Mouse (Mus musculus) retina, postnatal 1 day (tissue): ENCODE measurements around the gene Csnk2a1.

Source experiments
- DNase-seq: peaks from one replicate; pipeline ENCODE4 v3.0.0-alpha.2; 2012

The Csnk2a1 gene

DNA sequence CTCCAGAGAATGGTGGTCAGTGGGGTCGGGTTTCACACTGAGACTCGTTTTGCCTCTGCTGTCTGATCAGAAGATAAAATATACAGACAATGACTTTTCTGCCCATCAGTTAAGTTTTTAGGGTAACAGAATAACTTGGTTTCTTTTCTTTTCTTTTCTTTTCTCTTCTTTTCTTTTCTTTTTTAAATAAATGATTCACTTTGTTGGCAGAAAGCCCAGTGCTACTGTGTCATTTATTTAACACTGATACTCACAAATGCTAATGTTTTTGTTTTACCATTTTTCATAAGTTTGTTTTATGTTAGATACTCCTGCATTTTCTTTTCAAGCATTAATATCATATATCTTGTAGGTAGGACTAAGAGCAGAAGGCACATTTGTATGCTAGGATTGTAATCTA lies 13.9 kb downstream of the Csnk2a1 start:
- no peak for DNase-seq

DNA sequence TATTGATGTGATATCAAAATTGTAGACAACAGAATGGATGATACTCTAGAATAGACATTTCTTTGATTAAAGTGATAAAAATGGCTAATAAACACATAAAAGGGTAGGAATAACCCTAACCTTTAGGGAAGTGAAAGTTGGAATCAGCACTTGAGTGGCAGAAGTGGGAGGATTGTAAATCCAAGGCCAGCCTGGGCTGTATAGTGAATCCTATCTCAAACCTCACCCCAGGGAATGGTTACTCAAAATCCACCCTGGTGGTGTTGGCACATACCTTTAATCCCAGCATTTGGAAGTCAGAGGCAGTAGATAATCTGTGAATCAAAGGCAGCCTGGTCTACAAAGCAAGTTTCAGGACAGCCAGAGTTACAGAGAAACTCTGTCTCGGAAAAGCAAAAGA lies 20.6 kb downstream of the Csnk2a1 start:
- DNase-seq: no peak

DNA sequence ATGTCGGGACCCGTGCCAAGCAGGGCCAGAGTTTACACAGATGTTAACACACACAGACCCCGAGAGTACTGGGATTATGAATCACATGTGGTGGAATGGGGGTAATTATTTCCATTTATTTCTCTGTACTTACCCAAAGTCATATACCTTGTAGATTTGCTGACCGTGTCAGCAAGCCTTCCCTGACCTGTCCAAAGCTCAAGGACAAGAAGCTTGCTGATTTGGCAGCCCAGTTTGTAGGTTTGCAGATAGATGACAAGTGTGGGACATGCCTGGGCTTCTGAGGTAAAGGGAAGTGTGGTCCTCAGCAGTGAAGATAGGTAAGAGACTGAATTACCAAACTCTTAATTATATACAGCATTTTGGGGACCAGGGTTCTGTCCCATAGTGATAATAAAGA lies 23.9 kb downstream of the Csnk2a1 start:
- no peak for DNase-seq

DNA sequence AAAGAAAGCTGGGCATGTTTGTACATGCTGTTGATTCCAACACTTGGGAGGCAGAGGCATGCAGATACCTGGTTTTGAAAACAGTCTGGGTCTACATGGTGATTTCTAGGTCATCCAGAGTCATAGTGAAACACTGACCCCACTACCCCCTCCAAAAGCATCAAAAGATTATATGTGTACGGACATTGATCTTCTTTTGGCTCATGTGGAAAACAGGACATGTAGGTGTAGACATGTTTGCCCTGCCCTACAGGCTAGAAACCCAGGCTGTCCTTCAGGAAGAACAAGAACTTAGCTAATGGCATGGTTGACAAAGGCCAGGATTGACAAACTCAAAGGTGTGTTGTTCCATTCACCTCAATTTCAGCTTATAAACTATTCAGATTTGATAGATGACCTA lies 33.1 kb downstream of the Csnk2a1 start:
- no peak for DNase-seq

DNA sequence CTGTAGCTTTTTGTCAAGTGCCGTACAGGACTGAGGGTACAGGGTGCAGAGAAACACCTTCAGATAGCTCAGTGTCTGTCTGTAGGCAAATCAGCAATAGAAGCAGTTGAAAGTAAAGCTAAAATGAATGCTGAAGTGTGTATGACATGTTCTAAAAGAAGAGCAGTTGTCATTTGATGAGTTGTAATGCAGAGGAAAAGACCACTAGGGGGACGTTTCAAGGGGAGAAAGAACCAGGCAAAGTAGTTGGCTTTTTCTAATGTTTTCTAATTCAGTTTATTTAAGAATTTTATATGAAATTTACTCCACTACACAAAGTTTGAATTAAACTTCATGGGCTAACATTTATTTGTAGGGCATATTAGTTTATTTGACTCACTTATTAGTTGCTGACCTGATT lies 47.0 kb downstream of the Csnk2a1 start:
- peak; percentile 9 for DNase-seq

DNA sequence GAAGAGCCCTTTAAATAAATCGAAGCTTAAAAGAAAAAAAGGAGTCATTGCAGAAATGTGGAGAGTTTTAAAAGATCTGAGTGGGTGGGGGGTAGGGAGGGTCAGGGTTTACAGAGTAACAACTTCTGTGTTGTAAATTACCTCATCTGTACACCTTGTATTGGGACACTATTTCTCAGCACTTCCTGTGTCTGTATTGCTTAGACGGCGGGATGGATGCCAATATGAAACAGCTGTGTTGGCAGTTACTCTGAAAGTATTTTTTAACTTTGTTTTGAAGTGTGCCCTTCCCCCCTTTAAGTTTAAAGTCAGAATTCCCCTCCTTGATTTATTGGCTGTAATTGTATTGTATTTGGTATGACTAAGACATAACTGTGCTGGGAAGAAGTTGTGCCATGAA lies 54.8 kb downstream of the Csnk2a1 start:
- no peak for DNase-seq

DNA sequence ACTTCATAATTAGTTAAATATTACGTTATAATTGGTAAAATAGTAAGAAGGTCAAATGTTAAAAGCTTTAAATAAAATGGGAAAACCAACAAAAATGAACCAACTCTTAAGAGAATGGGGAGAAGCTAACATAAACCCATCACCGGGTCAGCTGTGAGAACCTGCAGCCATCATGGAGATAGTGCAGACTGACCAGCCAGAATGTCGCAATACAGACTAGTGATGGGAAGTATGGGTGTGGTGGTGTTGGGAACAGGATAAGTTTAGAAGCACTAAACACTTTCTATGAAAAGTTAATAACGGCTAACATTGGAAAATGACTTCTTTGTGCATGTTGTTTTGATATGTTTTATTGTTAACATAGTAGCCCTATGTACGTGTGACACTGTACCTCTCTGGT lies 60.9 kb downstream of the Csnk2a1 start:
- DNase-seq: no peak

DNA sequence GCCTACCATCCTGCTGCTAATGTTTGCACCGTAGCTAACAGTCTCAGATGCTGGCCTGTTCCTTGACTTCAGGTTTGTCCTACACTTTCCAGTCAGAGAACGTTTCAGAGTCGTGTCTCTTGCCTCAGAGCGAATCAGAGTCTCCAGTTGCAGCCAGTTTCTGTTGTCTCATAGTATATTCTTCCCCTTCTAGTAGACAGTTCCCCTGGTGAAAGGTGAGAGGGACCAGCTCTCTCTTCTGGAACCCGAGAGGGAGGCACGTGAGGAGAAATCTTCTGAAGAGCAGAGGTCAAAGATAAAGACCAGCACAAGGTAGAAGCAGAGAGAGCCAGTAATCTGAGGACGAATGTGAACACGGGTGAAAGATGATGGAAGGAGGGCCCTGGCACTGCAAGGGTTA lies 61.4 kb downstream of the Csnk2a1 start:
- DNase-seq: no peak

DNA sequence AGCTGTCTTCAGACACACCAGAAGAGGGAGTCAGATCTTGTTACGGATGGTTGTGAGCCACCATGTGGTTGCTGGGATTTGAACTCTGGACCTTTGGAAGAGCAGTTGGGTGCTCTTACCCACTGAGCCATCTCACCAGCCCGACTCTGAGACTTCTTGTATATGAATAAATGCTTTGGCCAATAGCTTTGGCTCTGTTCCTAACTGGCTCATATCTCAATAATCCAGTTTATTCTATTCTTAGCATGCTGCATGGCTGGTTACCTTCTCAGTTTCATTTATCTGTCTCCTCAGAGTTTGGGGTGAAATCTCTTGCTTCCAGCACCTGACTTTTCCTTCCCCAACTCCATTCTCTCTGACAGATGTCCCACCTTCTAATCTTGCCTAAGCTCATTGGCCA lies 63.0 kb downstream of the Csnk2a1 start:
- peak; percentile 22 for DNase-seq

DNA sequence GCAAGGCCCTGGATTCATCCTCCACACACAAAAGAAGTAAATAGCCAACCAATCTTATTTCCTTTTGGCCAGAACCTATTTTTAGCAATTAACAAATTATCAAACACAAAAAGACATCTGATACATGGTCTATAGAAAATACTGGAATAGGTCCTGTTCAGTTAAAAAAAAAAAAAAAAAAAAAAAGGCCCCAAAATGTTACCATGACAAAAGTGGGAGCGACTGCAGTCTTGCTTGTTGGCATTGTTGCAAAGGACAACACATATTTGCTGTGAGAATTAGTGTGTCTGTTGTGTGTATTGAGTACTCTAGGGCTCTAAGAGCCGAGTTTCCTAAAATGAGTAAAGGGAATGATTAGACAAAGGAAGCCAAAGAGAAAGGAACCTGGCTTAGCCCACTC lies 65.8 kb downstream of the Csnk2a1 start:
- no peak for DNase-seq

DNA sequence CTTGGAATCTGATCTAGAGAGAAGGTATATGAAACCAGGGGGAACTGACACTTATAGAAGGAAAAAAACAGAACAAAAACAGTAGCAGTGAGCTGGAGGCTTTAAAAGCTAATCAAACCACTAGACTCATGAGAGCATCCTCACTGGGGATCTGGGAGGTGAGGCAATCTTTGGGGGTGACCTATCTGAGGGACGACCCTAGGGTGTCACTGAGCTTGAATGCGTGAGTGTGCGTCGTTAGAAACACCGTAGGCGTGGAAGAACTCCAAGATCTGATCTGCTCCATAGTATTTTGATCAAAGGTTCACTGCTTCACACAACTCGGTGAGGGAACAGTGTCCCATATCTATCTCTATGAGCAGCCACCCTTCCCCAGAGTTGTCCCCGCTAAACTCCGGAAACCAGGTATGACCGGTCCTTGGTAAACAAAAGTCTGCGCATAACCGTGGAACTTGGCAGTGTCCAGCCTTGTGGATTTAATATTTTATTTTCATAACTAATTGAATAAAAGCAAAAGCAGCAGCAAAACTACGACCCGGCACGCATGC lies 66.6 kb downstream of the Csnk2a1 start:
- no peak for DNase-seq

DNA sequence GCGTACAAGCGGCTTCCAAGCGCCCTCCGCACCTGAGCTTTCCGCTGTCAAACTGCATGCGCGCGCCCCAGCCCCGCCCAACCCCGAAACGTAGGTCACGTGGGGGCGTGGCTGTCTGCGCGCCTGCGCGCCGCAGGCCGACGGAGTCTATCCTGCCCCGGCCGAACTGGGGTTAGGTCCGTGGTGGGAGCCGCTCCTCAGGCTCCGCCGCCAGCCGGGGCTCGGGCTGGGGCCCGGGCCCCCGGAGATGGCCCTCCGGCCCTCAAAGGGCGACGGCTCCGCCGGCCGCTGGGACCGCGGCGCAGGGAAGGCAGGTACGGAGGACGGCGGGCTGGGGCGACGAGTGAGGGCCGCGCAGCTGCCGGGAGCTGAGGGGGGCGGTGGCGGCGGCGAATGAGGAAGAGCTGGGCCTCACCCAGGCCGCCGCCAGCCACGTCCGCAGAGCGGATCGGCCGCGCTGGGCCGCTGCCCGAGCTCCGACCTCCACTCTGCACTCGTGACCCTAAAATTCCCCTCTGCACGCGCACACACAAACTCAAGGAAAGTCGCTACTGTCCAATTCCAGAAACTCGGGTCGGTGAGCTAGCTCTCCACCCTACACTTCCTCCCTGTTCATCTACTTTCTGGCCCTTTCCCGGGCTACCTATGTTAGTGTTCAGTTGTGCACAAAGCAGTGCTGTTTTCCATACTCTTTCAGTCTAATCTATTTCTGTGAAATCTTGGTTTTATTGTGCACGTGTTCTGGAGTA lies 67.3 kb downstream of the Csnk2a1 start, which contains the start of gene Tbc1d20:
Tbc1d20 (plus strand) TSS at position 102 of the 749 bp plus-strand sequence.
- DNase-seq: peak; percentile 94

DNA sequence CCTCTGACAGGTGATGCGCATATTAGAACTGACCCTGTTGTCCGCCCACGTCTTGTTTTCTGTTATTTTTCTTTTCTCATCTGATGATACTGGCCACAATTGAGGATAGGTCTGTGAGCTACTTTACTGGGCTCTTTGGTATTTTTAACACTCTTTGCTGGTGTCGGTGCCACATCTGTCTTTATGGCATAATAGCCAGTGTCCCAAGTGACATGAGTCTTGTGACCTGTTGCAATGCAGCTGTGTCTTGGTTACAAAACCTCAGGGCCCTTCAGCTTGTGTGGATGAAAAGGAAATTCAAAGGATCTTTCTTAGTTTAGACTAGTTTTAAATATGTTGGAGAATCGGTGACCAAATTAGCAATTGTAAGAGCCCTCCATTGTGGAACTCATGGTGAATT lies 67.9 kb downstream of the Csnk2a1 start:
- no peak for DNase-seq

DNA sequence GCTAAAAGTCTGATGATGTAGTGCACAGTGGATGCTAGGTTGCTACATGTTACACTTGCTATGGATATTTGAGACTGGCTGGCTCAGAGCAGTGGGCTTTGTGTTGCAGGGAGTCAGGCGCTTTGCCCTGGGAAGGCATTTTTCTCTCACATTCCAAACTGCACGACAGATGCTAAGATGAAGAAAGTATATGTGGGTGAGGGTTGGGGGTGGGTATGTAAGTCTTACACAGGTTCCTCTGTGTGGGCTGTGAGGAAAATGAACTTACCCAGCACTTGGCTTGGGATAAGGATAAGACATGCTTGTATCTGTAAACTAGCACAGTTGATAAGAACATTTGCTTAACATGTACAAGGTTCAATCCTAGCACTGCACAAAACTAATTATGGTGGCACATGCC lies 76.2 kb downstream of the Csnk2a1 start:
- no peak for DNase-seq

DNA sequence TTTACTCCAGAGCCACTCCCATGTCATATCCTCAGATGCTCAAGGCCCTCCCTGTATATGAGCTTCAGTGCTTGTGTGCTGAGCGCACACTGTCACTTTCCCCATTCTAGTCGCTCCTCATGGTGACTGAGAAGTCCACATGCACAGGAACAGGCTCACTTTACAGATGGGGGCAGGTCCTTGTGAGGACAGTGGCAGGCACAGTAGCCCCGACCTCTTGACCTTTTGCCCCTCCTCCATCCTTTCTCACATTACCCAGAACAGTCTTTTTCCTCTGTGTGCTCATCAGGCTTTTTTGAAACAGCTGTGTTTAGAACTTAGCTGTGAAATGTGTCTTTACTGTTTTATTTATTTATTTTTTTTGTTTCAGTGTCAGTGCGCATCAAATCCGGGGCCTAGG lies 77.1 kb downstream of the Csnk2a1 start:
- DNase-seq: no peak

DNA sequence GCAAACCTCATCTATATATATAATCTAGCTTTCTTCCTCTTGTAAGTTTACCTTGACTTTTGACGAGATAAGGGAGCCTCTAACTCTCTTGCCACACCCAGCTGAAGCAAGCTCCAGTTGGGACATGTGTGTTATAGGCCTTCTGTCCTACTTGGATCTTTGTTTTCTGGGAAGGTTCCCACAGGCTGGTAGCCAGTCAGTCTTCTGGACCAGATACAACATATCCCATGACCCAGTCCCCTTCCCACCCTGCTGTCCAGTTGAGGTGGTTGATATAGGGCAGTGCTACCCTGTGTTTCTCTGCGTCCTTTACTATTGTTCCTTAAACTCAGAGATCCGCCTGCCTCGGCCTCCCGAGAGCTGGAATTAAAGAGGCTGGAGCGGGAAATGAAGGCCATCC lies 78.8 kb downstream of the Csnk2a1 start:
- no peak for DNase-seq

DNA sequence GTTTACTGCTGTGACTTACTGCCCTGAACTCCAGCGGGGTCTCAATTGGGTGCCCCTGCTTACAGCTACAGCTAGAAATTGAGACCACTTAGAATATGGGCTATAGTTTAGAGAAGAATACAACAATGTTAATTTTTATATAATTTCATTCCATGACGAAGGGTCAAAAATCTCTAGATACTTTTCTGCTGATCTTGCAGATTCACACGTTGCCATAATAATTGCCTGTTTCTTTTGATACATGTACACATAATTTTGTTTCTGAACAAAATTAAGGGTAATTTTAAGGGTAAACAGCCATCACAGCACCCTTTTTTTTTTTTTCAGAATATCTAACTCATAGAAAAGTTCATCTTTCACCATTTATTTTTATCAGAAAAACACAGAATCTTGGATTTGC lies 80.5 kb downstream of the Csnk2a1 start:
- DNase-seq: no peak

DNA sequence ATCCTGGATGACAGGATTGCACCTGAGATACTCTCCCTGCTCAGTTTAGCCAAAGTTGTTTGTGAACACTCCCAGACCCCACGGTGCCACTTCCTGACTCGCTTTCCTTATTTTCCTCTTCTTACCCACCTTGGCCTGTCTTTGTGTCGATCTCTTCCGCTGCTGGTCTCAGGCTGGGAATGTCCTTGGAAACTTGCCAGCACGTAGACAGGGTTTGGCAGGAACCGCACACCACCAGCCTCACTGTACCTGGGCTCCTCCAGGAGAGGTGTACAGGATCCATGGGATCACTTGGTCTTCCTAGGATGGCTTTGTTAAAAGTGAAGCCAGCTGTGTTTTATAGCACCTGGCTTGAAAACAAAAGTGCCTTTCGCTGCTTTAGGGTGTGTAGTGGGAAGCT lies 86.4 kb downstream of the Csnk2a1 start:
- DNase-seq: no peak

DNA sequence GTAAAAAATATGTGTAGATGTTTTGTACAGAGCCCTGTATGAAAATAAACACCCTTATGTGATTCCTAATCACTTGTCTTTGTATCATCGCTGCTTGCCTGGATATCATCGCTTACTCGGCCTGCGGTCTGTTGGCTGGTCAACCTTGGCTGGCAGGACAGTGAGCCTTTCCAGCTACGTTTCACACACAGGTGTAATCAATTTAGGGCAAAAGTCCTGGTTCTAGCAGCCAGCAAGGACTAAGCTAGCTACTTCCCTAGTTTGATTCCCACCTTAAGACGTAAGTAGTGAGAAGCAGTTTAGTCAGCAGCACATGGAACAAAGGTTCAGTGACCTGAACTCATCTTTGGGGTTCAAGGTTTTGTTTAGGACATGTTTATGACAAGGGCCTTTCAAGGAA lies 87.3 kb downstream of the Csnk2a1 start:
- no peak for DNase-seq

DNA sequence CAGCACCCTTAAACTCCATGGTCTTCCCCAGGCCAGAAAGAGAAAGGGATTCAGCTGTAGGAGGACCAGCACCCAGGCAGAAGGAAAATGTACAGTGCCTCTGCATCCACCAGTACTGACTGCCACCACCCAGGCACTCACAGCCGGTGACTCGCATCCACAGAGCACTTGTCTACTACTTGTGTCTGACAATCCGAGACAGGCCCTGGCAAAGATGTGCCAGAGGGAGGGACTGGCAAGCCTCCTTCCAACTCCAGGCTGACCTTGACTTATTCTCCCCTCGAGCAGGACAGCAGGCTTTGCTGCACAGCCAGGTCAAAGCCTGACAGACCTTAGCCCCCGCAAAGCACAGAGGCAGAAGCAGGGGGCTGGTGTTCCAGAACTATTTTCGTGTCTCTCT lies 90.4 kb downstream of the Csnk2a1 start:
- no peak for DNase-seq

DNA sequence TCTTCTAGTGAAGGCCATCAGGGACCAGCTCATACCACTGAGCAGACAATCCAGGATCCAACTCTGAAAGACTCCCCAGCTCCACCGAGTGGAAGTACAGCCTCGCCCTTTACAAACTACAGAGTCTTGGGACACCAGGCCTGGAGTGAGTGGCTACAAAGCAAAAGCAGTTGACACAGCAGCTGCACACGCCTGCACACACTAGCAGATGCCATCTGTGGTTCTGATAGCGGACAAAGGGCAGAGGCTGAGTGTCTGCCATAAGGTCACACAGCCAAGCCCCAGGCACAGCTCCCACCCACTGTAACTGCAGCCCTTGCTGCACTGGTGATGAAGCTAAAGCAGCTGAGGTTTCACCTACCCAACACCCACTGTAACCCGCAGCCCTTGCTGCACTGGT lies 94.9 kb downstream of the Csnk2a1 start:
- DNase-seq: no peak

DNA sequence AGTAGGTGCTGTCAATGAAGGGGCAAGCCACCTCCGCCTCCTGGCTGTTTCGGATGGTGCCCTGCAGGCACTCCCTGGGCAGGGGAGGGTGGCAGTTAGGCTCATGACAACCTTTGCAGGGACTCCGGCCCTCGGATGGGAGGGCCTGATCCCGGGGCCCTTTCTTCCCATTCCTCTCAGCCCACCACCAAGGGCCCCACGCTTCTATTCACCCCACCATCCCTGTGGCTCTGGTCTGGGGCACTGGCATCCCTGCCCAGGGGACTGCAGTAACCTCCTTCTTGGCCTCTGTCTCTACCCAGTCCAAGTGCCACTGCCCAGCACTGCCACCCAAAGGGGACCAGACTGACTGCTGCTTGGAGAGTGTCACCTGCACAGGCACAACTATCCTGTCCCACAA lies 95.6 kb downstream of the Csnk2a1 start:
- no peak for DNase-seq

DNA sequence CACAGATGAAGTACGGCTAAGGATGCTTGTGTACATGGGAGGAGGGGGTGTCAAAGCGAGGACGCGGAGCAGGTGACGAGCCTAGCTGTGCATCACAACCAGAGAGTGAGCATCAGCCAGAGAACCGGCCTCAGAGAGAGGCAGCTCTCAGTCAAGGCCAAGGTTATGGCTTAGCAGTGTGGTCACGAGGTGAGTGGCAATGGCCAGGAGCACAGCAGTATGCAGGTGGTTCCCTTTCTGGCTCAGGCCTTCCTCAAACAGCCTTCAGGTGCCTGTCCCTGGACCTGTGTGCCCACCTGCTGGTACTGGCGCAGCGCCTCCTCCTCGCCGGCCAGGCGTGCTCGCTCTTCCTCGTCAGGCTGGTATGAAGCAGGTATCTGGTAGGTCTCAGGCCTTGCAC lies 97.3 kb downstream of the Csnk2a1 start:
- no peak for DNase-seq

DNA sequence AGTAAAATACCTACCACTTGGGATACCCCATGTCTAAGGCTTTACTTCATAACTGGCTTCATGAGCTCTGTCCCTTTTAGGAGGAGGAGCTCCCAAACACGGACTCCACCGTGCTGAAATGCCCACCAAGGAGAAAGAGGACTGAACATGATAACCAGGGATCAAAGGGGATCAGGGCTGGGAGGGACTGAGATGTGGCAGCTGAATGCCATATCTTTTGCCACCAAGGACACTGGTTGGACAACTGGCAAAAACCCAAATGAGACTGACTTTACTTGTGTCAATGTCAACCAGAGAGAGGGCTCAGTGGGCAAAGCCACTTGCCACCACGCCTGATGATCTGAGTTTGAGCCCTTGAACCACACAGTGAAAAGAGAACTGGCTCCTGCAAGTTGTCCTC lies 98.2 kb downstream of the Csnk2a1 start:
- no peak for DNase-seq

DNA sequence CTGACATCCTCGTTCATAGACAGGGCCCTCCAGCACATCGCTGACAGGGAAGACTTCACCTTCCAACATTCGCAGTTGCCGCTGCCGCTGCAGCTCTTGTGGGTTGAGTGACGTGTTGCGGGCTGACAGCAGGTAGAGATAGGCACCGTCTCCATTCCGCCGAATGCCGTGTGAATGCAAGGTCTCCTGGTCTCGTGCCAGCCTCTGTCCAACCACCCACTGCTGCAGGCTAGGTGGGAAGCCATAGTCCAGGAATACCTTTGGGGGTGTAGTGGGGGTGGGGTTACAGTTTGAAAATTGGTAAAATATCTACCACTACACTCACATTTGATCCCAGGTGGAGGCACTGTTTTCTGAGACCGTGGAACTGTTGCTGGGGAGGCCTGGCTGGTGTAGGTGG lies 99.5 kb downstream of the Csnk2a1 start:
- no peak for DNase-seq
